Mouse (Mus musculus) liver, embryonic 16.5 days (tissue): ENCODE measurements around the gene Spef2. TPM values are rescaled to one million over a fixed set of nuclear protein-coding genes. Genes with fewer than 3 reads are reported as not detected.
A peak's percentile ranks its signal among the peaks of the same experiment; 100 is the strongest.

Source experiments
- ATAC-seq: fragments of 200-750 bp; cut with Nextera tagmentation; 2 replicates; pipeline ENCODE4 v1.8.0; 2017; ENCODE audit warnings: low read depth, mild to moderate bottlenecking, moderate number of reproducible peaks, moderate library complexity
- H3K27ac ChIP-seq: fragments of 300-500 bp; sonication (generic); 2 replicates; pipeline ENCODE4 v1.5.1; 2014; ENCODE audit warnings: mild to moderate bottlenecking, low read length
- H3K27me3 ChIP-seq: fragments of 300-500 bp; sonication (generic); 2 replicates; pipeline ENCODE4 v1.6.1; 2014; ENCODE audit warnings: low read depth, low read length, mixed read lengths; ENCODE audit not compliant: control insufficient read depth, insufficient read depth
- H3K36me3 ChIP-seq: fragments of 300-500 bp; sonication (generic); 2 replicates; pipeline ENCODE4 v1.6.1; 2014; ENCODE audit warnings: mild to moderate bottlenecking; ENCODE audit not compliant: control insufficient read depth, insufficient read depth
- H3K4me1 ChIP-seq: fragments of 300-500 bp; sonication (generic); 2 replicates; pipeline ENCODE4 v1.6.1; 2014; ENCODE audit warnings: low read depth, low read length, mixed read lengths; ENCODE audit not compliant: control insufficient read depth
- H3K4me2 ChIP-seq: fragments of 300-500 bp; sonication (generic); 2 replicates; pipeline ENCODE4 v1.6.1; 2014; ENCODE audit warnings: low read depth, low read length, mixed read lengths
- H3K4me3 ChIP-seq: fragments of 300-500 bp; sonication (generic); 2 replicates; pipeline ENCODE4 v1.5.1; 2014; ENCODE audit warnings: low read depth, mild to moderate bottlenecking, low read length
- H3K9ac ChIP-seq: fragments of 300-500 bp; sonication (generic); 2 replicates; pipeline ENCODE4 v1.6.1; 2014; ENCODE audit warnings: low read depth, low read length
- H3K9me3 ChIP-seq: fragments of 300-500 bp; sonication (generic); replicated peaks from 2 replicates; pipeline ENCODE4 v1.6.1; 2016; ENCODE audit warnings: low read length; ENCODE audit not compliant: control insufficient read depth
- WGBS: fragments of 180-500 bp; shearing (Covaris S2); extraction: QIAGEN DNeasy Blood & Tissue Kit; methylation state at CpG from one replicate; pipeline ENCODE4 v1.1.7; 2014; ENCODE audit not compliant: insufficient replicate concordance; 5-methylcytosine and 5-hydroxymethylcytosine counted together
- polyA plus RNA-seq: library from polyadenylated mRNA; unstranded; fragments of >200 nt; fragmentation: Nextera tagmentation; extraction: Ambion mirVana; gene quantifications from 2 replicates; pipeline ENCODE4 v1.2.1, GENCODE M21; 2015

Gene Spef2
- polyA plus RNA-seq, 1 experiment from 2014 or later: 0.04 TPM

DNA sequence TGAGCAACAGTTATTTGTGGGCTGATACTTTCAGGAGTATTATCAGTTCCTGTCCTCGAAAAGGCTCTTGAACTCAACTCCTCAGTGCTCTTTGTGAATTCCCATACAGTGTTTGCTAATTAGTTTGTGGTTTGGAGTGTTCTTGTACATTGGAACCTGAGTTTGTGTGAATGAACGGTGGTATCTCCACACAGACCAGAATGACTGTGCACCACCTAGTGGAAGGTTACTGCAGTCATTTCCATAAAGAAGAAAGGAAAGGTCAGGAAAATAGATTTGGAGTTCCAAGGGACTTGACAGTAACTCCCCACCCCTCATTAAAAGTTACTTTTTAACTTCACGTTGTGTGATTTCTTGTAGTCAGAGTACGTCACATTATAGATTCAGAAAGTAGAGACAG is 140.5 kb downstream of the Spef2 start:
- H3K4me1 ChIP-seq: no peaks in the 10 kb centered on the region
- H3K27ac ChIP-seq: no peak overlapping the region
- H3K4me3 ChIP-seq: no peak overlapping the region
- no peak for ATAC-seq
- 40% methylated on average over 4 of the region's 4 CpGs for WGBS
- no peaks in the 10 kb centered on the region for H3K9me3 ChIP-seq
- H3K36me3 ChIP-seq: no peaks in the 10 kb centered on the region
- H3K9ac ChIP-seq: no peak overlapping the region
- no peaks in the 10 kb centered on the region for H3K27me3 ChIP-seq
- no peak overlapping the region for H3K4me2 ChIP-seq

DNA sequence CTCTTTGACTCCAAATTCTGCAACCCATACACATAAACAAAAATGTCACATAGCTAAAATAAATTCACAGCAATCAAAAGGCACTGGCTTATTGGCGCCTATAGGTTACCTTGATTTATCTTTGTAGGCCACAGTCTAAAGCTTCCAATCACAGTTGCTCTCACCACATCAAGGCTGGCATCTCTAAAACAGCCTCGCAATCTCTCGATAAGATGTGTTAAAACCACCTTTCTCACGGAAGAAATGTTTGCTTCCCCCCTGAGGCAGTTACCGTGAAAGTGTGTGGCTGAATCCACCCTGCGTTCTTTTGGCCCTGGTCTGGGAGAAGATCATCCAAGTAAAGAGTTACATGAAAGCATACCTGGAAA is 148.6 kb downstream of the Spef2 start:
- no peaks in the 10 kb centered on the region for H3K27me3 ChIP-seq
- H3K4me3 ChIP-seq: no peak overlapping the region
- H3K36me3 ChIP-seq: no peaks in the 10 kb centered on the region
- H3K27ac ChIP-seq: no peak overlapping the region
- H3K9ac ChIP-seq: no peak overlapping the region
- no peak for ATAC-seq
- no peak overlapping the region for H3K4me2 ChIP-seq
- no peaks in the 10 kb centered on the region for H3K4me1 ChIP-seq
- H3K9me3 ChIP-seq: no peaks in the 10 kb centered on the region
- WGBS: 70% methylated on average over 6 of the region's 6 CpGs

DNA sequence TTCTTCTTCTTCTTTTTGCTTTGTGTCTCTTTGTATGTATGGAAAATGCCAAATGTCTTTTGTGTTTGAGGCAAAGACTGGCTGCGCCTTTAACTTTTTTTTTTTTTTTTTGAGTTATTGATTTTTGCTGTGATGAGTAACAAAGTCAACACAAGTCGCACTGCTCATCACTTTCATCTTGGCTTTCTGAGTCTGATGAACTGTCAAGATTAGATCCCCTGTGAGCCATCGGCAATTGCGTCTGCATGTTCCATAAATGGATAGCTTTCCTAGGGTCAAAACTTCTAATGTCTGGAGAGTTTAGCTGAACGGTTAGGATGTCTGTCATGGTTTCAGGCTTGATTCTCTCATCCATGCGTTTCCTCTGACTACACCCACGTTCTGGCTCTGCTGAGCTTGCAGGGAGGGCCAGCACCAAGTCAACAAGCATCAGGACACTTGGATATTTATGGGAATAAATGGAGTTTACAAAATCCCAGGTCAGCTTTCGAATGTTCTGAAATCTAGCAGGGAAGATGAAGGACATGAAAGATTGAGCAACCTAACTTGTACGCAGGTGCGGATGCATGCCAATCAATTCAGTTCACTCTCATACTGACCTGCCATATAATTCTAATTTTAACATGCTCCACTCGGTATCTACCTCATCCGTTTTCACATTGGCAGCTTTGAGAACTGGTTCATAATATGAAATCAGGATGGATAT is 149.1 kb downstream of the Spef2 start:
- Histone ChIP-seq H3K4me2 (peak overlapping the region; percentile 24; the same call in 1 of the 2 replicates), H3K9ac (no peak overlapping the region), H3K4me3 (no peak overlapping the region), H3K36me3 (no peaks in the 10 kb centered on the region), H3K9me3 (no peaks in the 10 kb centered on the region), H3K27me3 (no peaks in the 10 kb centered on the region), H3K27ac (no peak overlapping the region), H3K4me1 (no peaks in the 10 kb centered on the region)
- 60% methylated on average over 12 of the region's 12 CpGs for WGBS
- ATAC-seq: peak; percentile 32; the same call in 1 of the 2 replicates

DNA sequence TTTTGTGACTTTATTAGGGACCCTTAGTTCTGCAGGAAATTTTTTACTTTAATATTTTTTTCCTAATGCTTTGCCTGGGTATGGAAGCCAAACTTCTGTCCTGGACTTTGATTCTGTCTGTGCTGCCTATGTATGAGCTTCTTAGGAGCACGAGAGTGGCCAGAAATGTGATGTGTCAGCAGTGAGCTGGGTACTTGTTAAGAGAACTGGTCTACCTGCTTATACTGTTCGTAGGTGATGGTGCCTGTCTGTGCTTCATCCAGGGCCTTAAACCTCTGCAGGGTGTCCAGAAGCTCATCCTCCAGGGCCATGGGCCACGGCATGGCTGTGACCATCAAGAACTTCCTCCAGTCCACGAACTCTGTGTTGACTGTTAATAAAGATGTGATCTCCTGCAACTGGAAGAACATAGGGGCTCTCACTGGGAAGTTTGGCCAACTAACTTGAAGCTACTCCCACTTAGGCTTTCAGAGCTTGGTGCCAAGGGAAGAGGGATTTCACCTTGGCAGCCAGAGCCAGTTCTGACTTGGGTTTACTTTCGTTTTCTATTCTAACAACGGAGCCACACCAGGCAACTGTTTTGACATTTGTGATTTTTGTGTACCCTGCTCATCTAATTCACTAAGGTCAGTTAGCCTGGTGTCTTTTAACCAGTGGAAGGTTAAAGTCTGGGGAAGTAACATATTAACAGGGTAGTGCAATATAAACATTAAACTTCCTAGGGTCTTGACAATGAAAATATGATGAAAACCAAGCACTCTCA is 152.2 kb downstream of the Spef2 start:
- ATAC-seq: peak; percentile 51; the same call in 1 of the 2 replicates
- no peak overlapping the region for H3K4me3 ChIP-seq
- 55% methylated on average over 6 of the region's 6 CpGs for WGBS
- no peak overlapping the region for H3K9ac ChIP-seq
- no peak overlapping the region for H3K27ac ChIP-seq
- peak overlapping the region; percentile 21; the same call in 1 of the 2 replicates for H3K4me2 ChIP-seq
- no peaks in the 10 kb centered on the region for H3K9me3 ChIP-seq
- H3K27me3 ChIP-seq: no peaks in the 10 kb centered on the region
- H3K36me3 ChIP-seq: no peaks in the 10 kb centered on the region
- H3K4me1 ChIP-seq: no peaks in the 10 kb centered on the region

DNA sequence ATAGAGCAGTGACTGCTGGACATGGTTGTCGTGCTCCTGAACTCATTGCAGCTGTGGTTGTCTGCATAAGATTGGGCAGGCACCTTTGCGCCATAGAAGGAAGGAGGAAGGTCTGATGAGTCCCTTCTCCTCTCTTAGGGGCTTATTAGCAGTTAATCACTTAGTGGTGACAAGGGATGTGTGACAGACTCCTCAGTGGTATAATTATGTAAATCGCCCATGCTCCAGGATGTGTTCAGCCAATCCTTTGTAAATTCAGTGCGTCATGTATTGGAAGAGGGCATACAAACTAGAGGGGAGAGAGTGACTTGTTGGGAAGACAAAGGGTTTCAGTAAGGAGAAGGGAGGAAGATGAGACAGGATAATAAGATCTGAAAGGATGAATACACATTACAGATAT is 158.7 kb downstream of the Spef2 start:
- Histone ChIP-seq H3K4me1 (no peaks in the 10 kb centered on the region), H3K4me2 (no peak overlapping the region), H3K27me3 (no peaks in the 10 kb centered on the region), H3K36me3 (no peaks in the 10 kb centered on the region), H3K4me3 (no peak overlapping the region), H3K27ac (no peak overlapping the region), H3K9ac (no peak overlapping the region), H3K9me3 (no peaks in the 10 kb centered on the region)
- 71% methylated on average over 4 of the region's 4 CpGs for WGBS
- ATAC-seq: no peak

DNA sequence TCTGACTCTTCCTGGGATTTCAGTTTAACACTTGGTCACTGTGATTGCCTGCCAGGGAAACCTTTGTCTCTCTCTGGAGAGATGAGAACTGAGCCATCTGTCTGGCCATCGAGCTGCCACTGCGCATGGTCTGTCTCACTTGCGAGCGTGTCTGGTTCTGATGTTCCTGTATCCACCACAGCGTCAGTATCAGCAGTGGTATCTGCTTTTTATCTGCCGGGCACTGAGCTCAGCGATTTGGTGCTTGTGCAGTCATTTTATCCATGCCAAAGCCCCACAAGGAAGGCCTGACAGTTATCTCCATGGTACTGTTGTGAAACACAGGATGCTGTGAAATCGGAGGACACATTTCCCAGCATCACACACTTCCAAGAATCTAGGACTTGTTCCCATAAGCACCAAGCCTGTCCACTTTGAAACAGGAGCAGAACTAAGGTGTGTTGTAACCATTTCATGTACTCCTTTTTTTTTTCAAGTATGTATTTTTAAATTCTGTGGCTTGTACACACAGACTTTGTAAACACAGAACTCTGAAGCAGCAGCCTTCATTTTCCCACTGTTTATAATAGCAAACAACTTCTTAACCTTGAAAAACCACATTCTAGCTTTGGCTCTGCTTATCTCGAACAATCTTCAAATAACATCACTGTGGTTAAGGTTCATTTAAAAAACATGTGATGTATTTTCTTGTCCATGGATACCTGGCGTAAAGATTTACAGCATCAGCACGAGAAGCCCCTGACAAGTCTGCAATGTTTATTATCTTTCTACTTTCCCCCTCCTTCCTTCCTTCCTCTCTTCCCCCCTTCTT is 168.0 kb downstream of the Spef2 start:
- Histone ChIP-seq H3K9me3 (no peaks in the 10 kb centered on the region), H3K4me1 (no peaks in the 10 kb centered on the region), H3K36me3 (no peaks in the 10 kb centered on the region), H3K4me3 (no peak overlapping the region), H3K27ac (no peak overlapping the region), H3K4me2 (no peak overlapping the region), H3K9ac (no peak overlapping the region), H3K27me3 (no peaks in the 10 kb centered on the region)
- ATAC-seq: no peak
- WGBS: 30% methylated on average over 11 of the region's 11 CpGs

DNA sequence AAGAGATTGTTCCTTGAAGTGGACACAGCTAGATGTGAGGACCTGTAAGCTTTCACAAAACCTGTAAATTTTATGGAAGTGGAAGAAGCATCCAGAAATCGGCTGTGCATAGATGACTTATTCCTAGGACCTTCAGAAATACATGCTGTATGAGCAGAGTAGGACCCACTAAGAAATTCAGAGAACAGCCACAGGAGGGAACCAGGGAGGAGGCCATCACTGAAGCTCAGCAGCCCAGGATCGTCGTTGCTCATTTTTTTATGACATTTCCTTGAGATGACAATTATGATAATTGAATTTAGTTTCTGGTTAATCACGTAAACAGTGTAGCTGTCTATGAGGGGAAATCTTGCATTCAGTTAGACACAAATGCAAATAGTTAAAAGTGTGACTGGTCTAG is 171.4 kb downstream of the Spef2 start:
- no peak overlapping the region for H3K4me2 ChIP-seq
- 46% methylated on average over 4 of the region's 4 CpGs for WGBS
- H3K4me3 ChIP-seq: no peak overlapping the region
- no peak overlapping the region for H3K27ac ChIP-seq
- no peaks in the 10 kb centered on the region for H3K27me3 ChIP-seq
- H3K9ac ChIP-seq: no peak overlapping the region
- no peaks in the 10 kb centered on the region for H3K36me3 ChIP-seq
- ATAC-seq: no peak
- no peaks in the 10 kb centered on the region for H3K9me3 ChIP-seq
- no peaks in the 10 kb centered on the region for H3K4me1 ChIP-seq

DNA sequence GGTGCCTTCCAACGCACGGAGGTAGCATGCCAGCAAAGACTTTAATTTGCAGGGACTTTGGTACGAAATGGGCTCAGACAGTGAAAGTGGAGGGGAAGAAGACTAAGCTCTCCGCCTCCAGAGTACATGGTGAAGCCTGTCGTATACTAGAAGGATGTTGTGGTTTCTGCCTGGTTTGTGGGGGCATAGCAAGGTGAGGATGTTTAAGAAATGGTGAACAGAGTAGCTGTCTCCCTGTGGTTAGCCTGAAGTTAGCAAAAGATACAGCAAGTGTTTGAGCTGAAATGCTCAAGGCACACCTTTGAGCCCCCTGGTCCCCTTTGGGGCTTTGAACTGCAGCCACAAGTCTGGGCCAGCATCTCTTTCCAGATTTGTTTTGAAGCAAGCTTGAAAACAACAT is 173.9 kb downstream of the Spef2 start:
- Histone ChIP-seq H3K27me3 (no peaks in the 10 kb centered on the region), H3K4me2 (no peak overlapping the region), H3K4me3 (no peak overlapping the region), H3K4me1 (no peaks in the 10 kb centered on the region), H3K9me3 (no peaks in the 10 kb centered on the region), H3K36me3 (no peaks in the 10 kb centered on the region), H3K9ac (no peak overlapping the region), H3K27ac (no peak overlapping the region)
- no peak for ATAC-seq
- WGBS: 29% methylated on average over 5 of the region's 5 CpGs

DNA sequence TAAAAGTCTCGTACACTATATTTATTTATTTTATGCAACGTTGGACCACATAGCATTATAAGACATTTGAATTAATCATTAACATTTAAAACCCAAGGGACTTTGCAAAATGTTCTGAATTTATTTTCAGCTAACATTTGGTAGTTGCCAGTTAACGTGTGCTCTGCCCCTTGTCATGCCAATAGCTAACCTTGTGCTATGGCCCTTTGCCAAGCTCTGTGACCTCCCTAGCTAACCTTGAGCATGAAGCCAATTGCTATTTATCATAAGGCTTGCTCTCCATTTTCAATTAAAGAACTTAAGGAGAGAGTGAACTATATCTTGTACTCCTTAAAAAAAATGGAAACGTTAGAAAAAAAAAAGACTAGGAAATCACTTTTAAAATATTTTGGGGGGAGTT is 175.3 kb downstream of the Spef2 start:
- ATAC-seq: no peak
- 64% methylated on average over 4 of the region's 4 CpGs for WGBS
- Histone ChIP-seq H3K27ac (no peak overlapping the region), H3K27me3 (no peaks in the 10 kb centered on the region), H3K4me1 (no peaks in the 10 kb centered on the region), H3K36me3 (no peaks in the 10 kb centered on the region), H3K9me3 (no peaks in the 10 kb centered on the region), H3K4me2 (no peak overlapping the region), H3K4me3 (no peak overlapping the region), H3K9ac (no peak overlapping the region)
